Mouse (Mus musculus) CD4-positive naive resting alpha-beta T cell, adult 76 days (primary cell): Measurements from ENCODE around the gene Timm8b. TPM values are rescaled to one million over a fixed set of nuclear protein-coding genes. Genes with fewer than 3 reads are reported as not detected.

Experiments used
- total RNA-seq: library from RNA; stranded (reverse); gene quantifications from one replicate; pipeline ENCODE4 v1.2.4, GENCODE M21; 2023

Timm8b gene
- 42.6 TPM for total RNA-seq

GRCm38 (mm10) chr9:50603189-50603997 is at the start of gene Timm8b, which contains the start of gene Sdhd:
Gene Timm8b, plus strand, starts transcription at chr9:50603910.
Gene Sdhd, minus strand, starts transcription at chr9:50603812.

GRCm38 (mm10) chr9:50554241-50555093 is 49.2 kb upstream of the Timm8b start, which contains the start of gene Il18:
Gene Il18, plus strand, starts transcription at chr9:50554827.

GRCm38 (mm10) chr9:50555094-50555446 is 48.6 kb upstream of the Timm8b start, which contains the start of gene Bco2:
Gene Bco2, minus strand, starts transcription at chr9:50555181.

GRCm38 (mm10) chr9:50561145-50561917 is 42.4 kb upstream of the Timm8b start, which contains the start of gene Tex12:
Gene Tex12, minus strand, starts transcription at chr9:50561325.

GRCm38 (mm10) chr9:50616766-50617603 is 13.3 kb downstream of the Timm8b start, which contains the start of the genes Pih1d2 and Nkapd1:
Gene Pih1d2, plus strand, starts transcription at chr9:50617321.
Gene Nkapd1, minus strand, starts transcription at chr9:50617464.

Other genes with a start within 250 kb of the Timm8b start
- not detected for gene Plet1, start 109.4 kb upstream of the Timm8b start, total RNA-seq
- gene Pts, start 75.2 kb upstream of the Timm8b start, total RNA-seq = 40.5 TPM
- gene Il18, start 49.1 kb upstream of the Timm8b start, total RNA-seq = 2.3 TPM
- not detected for gene Bco2, start 48.7 kb upstream of the Timm8b start, total RNA-seq
- gene Tex12, start 42.6 kb upstream of the Timm8b start, total RNA-seq = not detected
- 52.9 TPM for gene Sdhd, start 98 bp upstream of the Timm8b start, total RNA-seq
- 1.7 TPM for gene Pih1d2, start 13.4 kb downstream of the Timm8b start, total RNA-seq
- 32.5 TPM for gene Nkapd1, start 13.6 kb downstream of the Timm8b start, total RNA-seq
- 27.2 TPM for gene Dlat, start 55.9 kb downstream of the Timm8b start, total RNA-seq
- not detected for gene Dixdc1, start 135.6 kb downstream of the Timm8b start, total RNA-seq
- not detected for gene 2310030G06Rik, start 142.6 kb downstream of the Timm8b start, total RNA-seq
- gene Cryab, start 147.4 kb downstream of the Timm8b start, total RNA-seq = not detected
- not detected for gene Hspb2, start 148.4 kb downstream of the Timm8b start, total RNA-seq
- 7.9 TPM for gene Fdxacb1, start 164.3 kb downstream of the Timm8b start, total RNA-seq
- 20.2 TPM for gene Alg9, start 171.1 kb downstream of the Timm8b start, total RNA-seq
- gene 1110032A03Rik, start 171.6 kb downstream of the Timm8b start, total RNA-seq = 11.1 TPM
- 68.4 TPM for gene Ppp2r1b, start 241.4 kb downstream of the Timm8b start, total RNA-seq